Mouse (Mus musculus) limb, embryonic 14.5 days (tissue): Measurements from ENCODE around the gene Gpr162. TPM values are rescaled to one million over a fixed set of nuclear protein-coding genes. Genes with fewer than 3 reads are reported as not detected.
A peak's percentile ranks its signal among the peaks of the same experiment; 100 is the strongest.

ENCODE experiments used
- ATAC-seq: fragments of 200-750 bp; cut with Nextera tagmentation; 2 replicates; pipeline ENCODE4 v1.8.0; 2017; ENCODE audit warnings: low read depth, moderate number of reproducible peaks, moderate TSS enrichment; ENCODE audit not compliant: low FRiP score
- DNase-seq: peaks from one replicate; pipeline ENCODE4 v3.0.0-alpha.2; 2015; ENCODE audit warnings: low spot score
- H3K27ac ChIP-seq: fragments of 300-500 bp; sonication (generic); replicated peaks from 2 replicates; pipeline ENCODE4 v1.5.1; 2014; ENCODE audit warnings: low read depth, mild to moderate bottlenecking, low read length, moderate library complexity, mixed read lengths
- H3K27me3 ChIP-seq: fragments of 300-500 bp; sonication (generic); 2 replicates; pipeline ENCODE4 v1.6.1; 2014; ENCODE audit warnings: low read length, mixed read lengths; ENCODE audit not compliant: control insufficient read depth, insufficient read depth
- H3K36me3 ChIP-seq: fragments of 300-500 bp; sonication (generic); 2 replicates; pipeline ENCODE4 v1.6.1; 2014; ENCODE audit warnings: mild to moderate bottlenecking, low read length, moderate library complexity, mixed read lengths; ENCODE audit not compliant: control insufficient read depth, insufficient read depth
- H3K4me1 ChIP-seq: fragments of 300-500 bp; sonication (generic); 2 replicates; pipeline ENCODE4 v1.6.1; 2014; ENCODE audit warnings: antibody characterized with exemption, low read length, mixed read lengths; ENCODE audit not compliant: control insufficient read depth, insufficient read depth
- H3K4me2 ChIP-seq: fragments of 300-500 bp; sonication (generic); replicated peaks from 2 replicates; pipeline ENCODE4 v1.6.1; 2014; ENCODE audit warnings: low read depth, mild to moderate bottlenecking, low read length, moderate library complexity; ENCODE audit not compliant: severe bottlenecking
- H3K4me3 ChIP-seq: fragments of 300-500 bp; sonication (generic); replicated peaks from 2 replicates; pipeline ENCODE4 v1.5.1; 2014; ENCODE audit warnings: low read length
- H3K9ac ChIP-seq: fragments of 300-500 bp; sonication (generic); 2 replicates; pipeline ENCODE4 v1.6.1; 2014; ENCODE audit warnings: mild to moderate bottlenecking, low read depth, low read length, moderate library complexity; ENCODE audit not compliant: severe bottlenecking
- H3K9me3 ChIP-seq: fragments of 300-500 bp; sonication (generic); 2 replicates; pipeline ENCODE4 v1.6.1; 2016; ENCODE audit warnings: low read length; ENCODE audit not compliant: control insufficient read depth
- POLR2A ChIP-seq: fragments of 200-500 bp; IDR thresholded peaks from 2 replicates; pipeline ENCODE4 v1.8.0; 2012; ENCODE audit warnings: inconsistent platforms, mild to moderate bottlenecking, moderate library complexity, borderline replicate concordance; ENCODE audit not compliant: insufficient read depth, insufficient read length; ENCODE audit errors: extremely low read depth
- WGBS: fragments of 180-500 bp; shearing (Covaris S2); extraction: QIAGEN DNeasy Blood & Tissue Kit; methylation state at CpG from one replicate; pipeline ENCODE4 v1.1.7; 2014; 5-methylcytosine and 5-hydroxymethylcytosine counted together
- polyA plus RNA-seq, 2 experiments: library from polyadenylated mRNA; depleted of rRNA in 1 of 2; stranded (reverse) in 1 of 2; unstranded in 1 of 2; fragments of >200 nt; fragmentation: Nextera tagmentation in 1 of 2; extraction: Ambion mirVana in 1 of 2; gene quantifications; 2 replicates each; pipeline versions ENCODE4 v1.2.1 to v1.2.3; 2012 to 2014

Gpr162 gene
- polyA plus RNA-seq, 2 experiments: 2.1 to 7.5 TPM

DNA sequence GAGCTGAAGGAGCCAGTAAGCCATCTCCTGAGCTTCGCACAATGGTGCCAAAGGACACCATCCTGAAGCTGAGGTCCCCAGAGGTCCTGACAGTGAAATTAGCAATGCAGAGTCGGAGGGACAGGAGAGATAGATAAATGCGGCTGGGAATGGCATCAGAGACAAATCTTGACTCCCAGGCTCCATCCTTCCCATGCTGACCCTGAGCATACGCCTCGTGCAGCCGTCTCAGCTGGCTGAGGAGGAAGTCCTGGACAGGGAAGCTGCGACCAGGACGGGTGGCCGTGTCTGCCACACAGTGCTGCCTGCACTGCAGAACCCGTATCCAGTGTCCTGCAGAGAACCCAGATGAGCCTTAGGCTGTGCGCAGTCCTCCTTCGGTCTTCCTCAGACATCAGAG lies 9.1 kb downstream of the Gpr162 start:
- Histone ChIP-seq H3K27me3 (no peaks in the 10 kb centered on the region), H3K9ac (no peak overlapping the region), H3K36me3 (peaks cover 56% of the 10 kb centered on the region), H3K9me3 (no peaks in the 10 kb centered on the region), H3K4me1 (peaks cover 17% of the 10 kb centered on the region), H3K4me2 (no peak overlapping the region), H3K27ac (no peak overlapping the region), H3K4me3 (no peak overlapping the region)
- TF ChIP-seq POLR2A: no peak
- DNase-seq (no peak), ATAC-seq (no peak)
- 65% methylated on average over 12 of the region's 12 CpGs for WGBS

DNA sequence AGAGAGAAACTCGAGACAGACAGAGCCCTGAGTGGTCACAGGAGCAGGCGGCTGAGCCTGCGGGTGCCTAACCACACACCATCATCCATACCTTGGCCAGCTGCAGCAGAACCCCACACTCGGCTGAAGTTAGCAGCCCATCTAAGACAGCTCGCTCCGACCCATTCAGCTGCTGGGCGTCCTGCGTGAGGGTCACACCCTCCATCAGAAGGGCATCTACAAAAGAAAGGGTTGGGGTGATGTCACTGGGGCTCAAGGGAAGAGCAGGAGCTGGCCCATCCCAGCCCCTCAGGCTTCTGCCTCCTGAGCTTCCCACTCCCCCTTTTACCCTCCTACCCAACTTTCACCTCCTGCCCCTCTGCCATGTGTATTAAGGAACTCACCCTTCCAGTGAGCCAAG lies 13.2 kb downstream of the Gpr162 start:
- H3K4me3 ChIP-seq: no peak overlapping the region
- H3K27ac ChIP-seq: no peak overlapping the region
- H3K4me2 ChIP-seq: no peak overlapping the region
- TF ChIP-seq POLR2A: no peak
- H3K27me3 ChIP-seq: no peaks in the 10 kb centered on the region
- DNase-seq (no peak), ATAC-seq (no peak)
- WGBS: 49% methylated on average over 8 of the region's 8 CpGs
- H3K9me3 ChIP-seq: no peaks in the 10 kb centered on the region
- peaks cover 2% of the 10 kb centered on the region for H3K4me1 ChIP-seq
- no peak overlapping the region for H3K9ac ChIP-seq
- H3K36me3 ChIP-seq: peaks cover 73% of the 10 kb centered on the region

DNA sequence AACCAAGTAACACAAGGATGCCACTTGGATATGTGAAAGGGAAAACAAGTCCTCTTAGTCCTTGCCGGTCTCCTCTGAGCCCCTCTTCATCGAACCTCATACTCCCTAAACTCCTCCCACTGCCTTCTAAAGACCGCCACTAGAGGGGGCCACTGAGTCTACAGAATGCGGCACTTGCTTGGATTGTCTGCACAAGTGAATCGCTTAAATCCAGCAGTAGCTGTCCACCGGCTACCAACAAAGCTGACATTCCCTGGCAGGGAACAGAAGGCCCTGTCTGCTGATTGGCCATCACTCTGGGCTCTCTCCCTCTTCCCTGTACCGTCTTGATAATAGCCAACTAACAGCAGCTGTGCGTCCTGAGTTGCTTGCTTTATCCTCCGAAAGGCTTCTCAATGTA lies 16.5 kb downstream of the Gpr162 start:
- H3K9me3 ChIP-seq: no peaks in the 10 kb centered on the region
- H3K4me1 ChIP-seq: no peaks in the 10 kb centered on the region
- no peak overlapping the region for H3K4me3 ChIP-seq
- WGBS: 15% methylated on average over 9 of the region's 9 CpGs
- peak; percentile 70 for ATAC-seq
- H3K27me3 ChIP-seq: no peaks in the 10 kb centered on the region
- peaks cover 68% of the 10 kb centered on the region for H3K36me3 ChIP-seq
- no peak overlapping the region for H3K9ac ChIP-seq
- no peak overlapping the region for H3K4me2 ChIP-seq
- peak; percentile 89 for DNase-seq
- no peak for TF ChIP-seq POLR2A
- H3K27ac ChIP-seq: no peak overlapping the region

DNA sequence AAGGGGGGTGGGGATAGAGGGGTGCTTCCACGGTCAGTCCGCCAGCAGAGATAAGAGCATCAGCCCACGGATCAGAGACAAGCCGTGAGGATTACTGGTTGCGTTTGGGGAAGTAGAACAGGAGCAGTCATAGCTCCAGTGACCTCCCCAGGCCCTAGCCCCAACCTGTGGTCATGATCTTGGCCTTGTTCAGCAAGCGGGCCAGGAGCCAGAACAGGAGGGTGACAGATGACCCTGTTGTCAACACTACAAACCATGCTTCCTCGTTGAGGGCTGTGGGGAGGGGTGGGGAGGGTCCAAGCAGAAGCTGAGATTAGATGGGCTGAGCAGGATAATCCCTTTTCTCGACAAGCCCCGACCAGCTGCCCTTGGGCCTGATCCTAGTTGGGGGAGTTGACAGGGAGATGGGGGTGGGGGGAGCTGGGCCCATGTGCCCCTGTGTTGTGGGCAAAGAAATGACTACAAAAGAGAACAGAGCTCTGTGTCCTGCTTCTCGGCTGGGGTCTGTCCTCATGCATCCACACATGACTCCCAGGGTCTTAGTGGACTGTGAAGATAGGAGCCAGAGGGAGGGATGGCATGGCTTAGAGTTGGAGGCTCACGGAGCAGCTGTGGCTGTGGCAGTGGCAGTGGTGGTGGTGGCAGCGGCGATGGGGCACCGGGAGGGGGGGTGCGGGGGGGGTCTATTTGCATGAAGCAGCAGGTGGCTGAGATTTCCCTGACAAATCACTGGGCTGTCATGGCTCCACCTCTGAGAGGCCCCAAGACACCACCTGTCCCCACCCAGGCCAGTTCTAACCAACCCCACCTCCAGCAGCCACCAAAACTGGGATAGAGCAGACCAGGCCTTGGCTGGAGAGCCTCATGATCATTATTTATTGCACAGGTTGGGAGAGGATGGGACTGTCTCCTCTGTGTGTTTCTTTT lies 23.3 kb downstream of the Gpr162 start, which contains the start of gene Gnb3:
Gene Gnb3 (minus strand): TSS at position 35 of the 927 bp plus-strand sequence.
- 35% methylated on average over 14 of the region's 15 CpGs for WGBS
- Histone ChIP-seq H3K9ac (peak within 1 kb of the TSS; percentile 21), H3K36me3 (peaks cover 37% of the 10 kb centered on the region), H3K4me1 (peaks cover 7% of the 10 kb centered on the region; the same call in 1 of the 2 replicates), H3K27ac (no peak within 1 kb of the TSS), H3K27me3 (no peaks in the 10 kb centered on the region), H3K4me3 (no peak within 1 kb of the TSS), H3K9me3 (no peaks in the 10 kb centered on the region), H3K4me2 (no peak within 1 kb of the TSS)
- no peak for TF ChIP-seq POLR2A
- DNase-seq (no peak), ATAC-seq (peak; percentile 16; the same call in 1 of the 2 replicates)

DNA sequence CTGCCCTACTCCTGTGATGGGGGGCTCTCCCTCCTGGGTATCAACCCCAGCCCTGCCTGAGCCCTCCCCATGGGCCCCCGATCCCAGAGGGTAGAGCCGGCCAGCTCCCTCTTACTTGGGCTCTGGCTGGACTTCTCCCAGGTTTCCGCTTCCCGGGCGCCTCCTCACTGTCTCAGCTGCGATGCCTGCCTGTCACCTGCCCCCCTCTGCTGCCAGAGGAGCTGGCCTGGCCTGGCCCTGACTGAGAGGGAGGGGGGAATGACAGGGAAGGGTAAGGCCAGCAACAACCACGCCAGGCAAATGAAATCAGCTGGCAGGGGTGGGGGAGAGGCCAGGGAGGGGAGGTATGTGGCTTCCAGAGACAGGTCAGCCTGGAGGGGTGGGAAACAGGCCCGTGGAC lies 24.0 kb downstream of the Gpr162 start:
- no peak overlapping the region for H3K4me2 ChIP-seq
- DNase-seq (no peak), ATAC-seq (peak; percentile 5; the same call in 1 of the 2 replicates)
- peak overlapping the region; percentile 21; the same call in 1 of the 2 replicates for H3K9ac ChIP-seq
- H3K4me3 ChIP-seq: no peak overlapping the region
- no peaks in the 10 kb centered on the region for H3K9me3 ChIP-seq
- TF ChIP-seq POLR2A: no peak
- peaks cover 7% of the 10 kb centered on the region; the same call in 1 of the 2 replicates for H3K4me1 ChIP-seq
- WGBS: 8% methylated on average over 8 of the region's 8 CpGs
- peaks cover 30% of the 10 kb centered on the region for H3K36me3 ChIP-seq
- no peaks in the 10 kb centered on the region for H3K27me3 ChIP-seq
- H3K27ac ChIP-seq: no peak overlapping the region
